Mouse (Mus musculus) regulatory T cell (primary cell): ENCODE measurements around the gene Epha4.

Experiments
- in situ Hi-C: fragments of 300-600 bp; cut with MboI, MseI; formaldehyde crosslinking; loops from one replicate; pipeline ENCODE4 v1.15.1; 2025; ENCODE audit warnings: high pct_unique_total_duplicates

The Epha4 gene

GRCm38 (mm10) chr1:77512431-77513195, 2.3 kb downstream of the Epha4 start:
- in situ Hi-C loops: loop anchor here (25.0 kb wide), 1 partner anchor 1850 kb away; no protein-coding TSS in a partner anchor

- in situ Hi-C loops: loop anchor here (25.0 kb wide), 1 partner anchor 1850 kb away; no protein-coding TSS in a partner anchor
Observed at GRCm38 (mm10) chr1:77512059-77512407, 2.9 kb downstream of the Epha4 start.

DNA sequence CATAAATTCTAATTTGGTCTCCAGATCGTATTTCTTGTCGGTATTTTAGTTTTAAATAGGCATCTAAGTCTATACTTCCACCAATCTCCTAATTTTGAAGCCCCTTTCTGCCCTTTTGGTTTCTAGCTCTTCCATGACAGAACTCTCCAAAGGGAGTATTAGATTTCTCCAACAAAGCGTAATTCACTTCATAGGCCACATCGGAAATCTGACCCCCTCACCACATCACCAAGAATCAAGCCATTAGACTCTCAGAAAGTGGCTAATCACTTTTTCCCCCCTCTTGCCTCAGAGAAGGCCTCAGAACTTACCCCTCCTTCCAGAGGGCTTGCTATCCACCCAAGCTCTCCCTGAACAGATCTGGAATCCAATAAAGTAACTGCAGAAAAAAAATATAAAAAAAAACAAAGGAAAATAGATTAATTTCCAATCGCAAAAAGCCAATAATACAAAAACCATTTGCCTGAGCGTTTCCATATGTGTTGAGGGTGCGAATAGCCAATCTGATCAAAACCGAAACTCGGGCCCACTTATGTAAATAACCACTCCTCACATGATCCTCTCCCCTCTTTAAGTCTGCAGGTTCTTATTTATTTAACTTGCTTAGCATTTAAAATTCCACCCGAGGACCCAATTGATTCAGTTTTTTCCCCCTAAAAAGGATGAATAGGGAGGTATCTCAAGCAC, 3.4 kb downstream of the Epha4 start:
- in situ Hi-C loops: loop anchor here (25.0 kb wide), 1 partner anchor 1849 kb away; no protein-coding TSS in a partner anchor

GRCm38 (mm10) chr1:77510623-77511022, 4.3 kb downstream of the Epha4 start:
- in situ Hi-C loops: loop anchor here (25.0 kb wide), 1 partner anchor 1848 kb away; no protein-coding TSS in a partner anchor

- in situ Hi-C loops: loop anchor here (25.0 kb wide), 1 partner anchor 1845 kb away; no protein-coding TSS in a partner anchor
Observed at GRCm38 (mm10) chr1:77506856-77507200, 8.1 kb downstream of the Epha4 start.

GRCm38 (mm10) chr1:77506038-77506855, 8.6 kb downstream of the Epha4 start:
- in situ Hi-C loops: loop anchor here (25.0 kb wide), 1 partner anchor 1844 kb away; no protein-coding TSS in a partner anchor

GRCm38 (mm10) chr1:77505263-77505662, 9.6 kb downstream of the Epha4 start:
- in situ Hi-C loops: loop anchor here (25.0 kb wide), 1 partner anchor 1843 kb away; no protein-coding TSS in a partner anchor

DNA sequence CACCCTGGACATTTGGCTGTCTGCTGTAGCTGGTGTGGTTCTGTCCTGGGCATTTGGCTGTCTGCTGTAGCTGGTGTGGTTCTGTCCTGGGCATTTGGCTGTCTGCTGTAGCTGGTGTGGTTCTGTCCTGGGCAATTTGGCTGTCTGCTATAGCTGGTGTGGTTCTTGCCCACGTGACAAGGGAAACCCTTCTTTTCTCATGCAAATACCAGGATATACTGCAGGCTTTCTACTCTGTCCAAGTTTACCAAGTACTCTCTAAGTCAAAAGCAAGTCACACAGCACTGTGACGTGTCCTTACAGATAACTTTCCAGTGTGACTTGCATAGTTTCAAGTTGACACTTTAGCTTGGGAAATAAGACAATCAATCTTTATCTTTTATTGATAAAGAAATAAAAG, 10.1 kb downstream of the Epha4 start:
- in situ Hi-C loops: loop anchor here (25.0 kb wide), 1 partner anchor 1843 kb away; no protein-coding TSS in a partner anchor

DNA sequence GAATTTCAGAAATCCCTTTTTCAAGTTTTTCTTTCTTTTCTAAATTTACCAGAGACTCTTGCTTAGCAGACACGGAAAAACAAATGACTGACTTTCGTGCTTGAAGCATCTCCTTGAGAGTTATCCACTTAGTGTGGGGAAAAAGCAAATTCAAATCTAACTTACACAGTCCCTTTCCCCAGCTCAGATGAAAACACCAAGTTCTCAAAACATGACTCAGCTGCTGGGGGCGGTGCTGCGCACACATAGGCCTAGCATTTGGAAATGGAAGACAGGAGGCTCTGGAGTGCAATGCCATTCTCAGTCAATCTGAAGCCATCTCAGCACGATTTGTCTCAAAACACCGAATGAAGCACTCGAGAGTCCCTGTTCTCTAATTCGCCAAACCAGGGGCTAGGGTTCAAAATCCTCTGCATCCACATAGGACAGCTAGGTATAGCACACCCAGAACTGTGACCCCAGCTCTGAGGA, 11.1 kb downstream of the Epha4 start:
- in situ Hi-C loops: loop anchor here (25.0 kb wide), 1 partner anchor 1841 kb away; no protein-coding TSS in a partner anchor

DNA sequence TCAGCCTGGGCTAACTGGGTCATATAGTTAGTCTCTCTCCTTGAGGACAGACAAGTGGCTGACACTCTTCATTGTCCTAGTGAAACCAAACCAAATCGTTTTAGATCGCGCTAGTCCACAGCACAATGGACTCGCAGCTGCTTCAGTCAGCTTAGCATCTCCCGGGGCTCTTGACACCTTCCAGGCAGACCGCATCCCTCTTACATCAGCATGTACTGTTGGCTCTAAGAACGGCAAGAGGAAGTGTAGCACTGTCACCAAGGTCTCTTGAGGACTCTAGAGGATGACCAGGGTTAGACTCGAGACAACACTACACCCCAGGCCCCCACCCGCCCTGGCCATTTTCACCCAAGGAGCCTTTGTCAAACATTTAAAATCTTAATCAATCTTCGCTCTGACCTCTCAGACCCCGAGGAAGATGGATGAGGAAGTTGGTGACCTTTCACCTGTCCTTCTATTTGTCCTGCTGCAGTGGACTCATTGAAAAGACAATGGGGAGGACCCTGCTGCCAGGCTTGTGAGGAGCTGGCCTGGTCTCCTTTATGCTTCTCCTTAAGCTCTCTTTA, 12.3 kb downstream of the Epha4 start:
- in situ Hi-C loops: loop anchor here (25.0 kb wide), 1 partner anchor 1840 kb away; no protein-coding TSS in a partner anchor

GRCm38 (mm10) chr1:77501363-77501933, 13.4 kb downstream of the Epha4 start:
- in situ Hi-C loops: loop anchor here (25.0 kb wide), 1 partner anchor 1839 kb away; no protein-coding TSS in a partner anchor

GRCm38 (mm10) chr1:77497506-77497905, 17.4 kb downstream of the Epha4 start:
- in situ Hi-C loops: no loop called here

DNA sequence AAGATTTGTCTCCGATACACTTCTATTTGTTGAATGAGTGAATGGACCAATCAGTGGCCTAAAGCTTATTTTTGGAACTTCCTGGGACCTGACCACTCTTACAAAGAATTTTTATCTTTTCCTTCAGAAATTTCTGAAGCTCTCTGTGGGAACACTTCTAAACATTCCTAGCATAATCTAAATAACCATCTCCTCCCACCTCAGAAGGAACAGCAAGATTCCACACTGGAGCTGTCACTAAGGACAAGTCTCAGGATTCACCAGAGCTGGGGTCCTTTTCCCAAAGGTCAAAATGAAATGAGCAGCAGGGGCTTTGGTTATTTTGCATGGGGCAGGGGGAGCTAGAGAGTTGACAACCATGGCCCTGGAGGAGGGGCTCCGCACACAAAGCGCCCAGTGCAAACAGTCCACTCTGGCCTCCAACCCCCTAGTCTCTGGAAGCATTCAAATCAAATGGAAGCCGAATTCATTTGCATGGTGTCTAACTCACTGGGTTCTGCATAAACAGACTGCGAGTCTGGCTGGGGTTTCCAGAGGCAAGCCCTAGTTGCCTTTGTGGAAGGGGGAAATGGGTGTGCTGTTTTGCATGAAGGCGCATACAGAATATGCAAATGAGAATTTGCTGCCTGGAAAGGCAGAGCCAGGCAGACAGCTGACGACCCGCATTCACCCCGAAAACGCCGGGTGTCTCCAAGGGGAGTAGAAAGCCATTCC, 18.3 kb downstream of the Epha4 start:
- in situ Hi-C loops: no loop called here

- in situ Hi-C loops: no loop called here
Observed at GRCm38 (mm10) chr1:77495790-77496158, 19.1 kb downstream of the Epha4 start.

GRCm38 (mm10) chr1:77495030-77495789, 19.7 kb downstream of the Epha4 start:
- in situ Hi-C loops: no loop called here

DNA sequence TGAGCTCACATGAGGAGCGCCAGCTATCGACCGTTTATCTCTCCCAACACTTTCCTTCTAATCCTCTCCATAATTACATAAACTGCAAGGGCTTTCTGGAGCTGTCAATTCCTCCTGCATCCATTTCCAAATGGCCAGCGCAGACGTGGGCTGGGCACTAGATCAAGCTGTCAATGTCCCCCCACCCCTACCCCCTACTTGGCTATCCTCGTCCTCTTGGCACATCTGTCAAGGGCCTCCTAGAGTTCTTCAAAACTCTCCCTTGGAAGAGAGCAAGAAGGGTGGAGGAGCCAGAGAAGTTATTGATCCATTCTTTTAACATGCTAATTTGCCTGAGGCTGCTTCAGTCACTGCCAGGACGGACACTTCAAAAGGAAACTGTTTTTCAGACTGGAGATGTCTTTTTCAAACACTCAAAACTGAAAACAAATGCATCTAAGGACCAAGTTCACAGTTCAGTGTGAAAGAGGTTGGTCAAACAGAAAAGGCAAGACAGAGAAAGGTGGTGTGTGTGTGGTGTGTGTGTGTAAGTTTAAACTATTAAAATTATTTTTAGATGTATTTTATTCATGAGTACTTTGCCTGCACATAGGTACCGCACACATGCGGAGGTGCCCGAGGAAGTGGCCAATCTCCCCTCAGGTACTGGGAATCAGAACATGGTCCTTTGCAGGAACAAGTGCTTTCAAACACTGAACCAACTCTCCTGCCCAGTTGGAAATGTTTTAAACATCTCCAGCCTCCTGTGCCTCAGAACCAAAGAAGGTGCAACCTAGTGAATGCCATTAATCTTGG, 20.9 kb downstream of the Epha4 start:
- in situ Hi-C loops: no loop called here

- in situ Hi-C loops: no loop called here
Observed at GRCm38 (mm10) chr1:77490166-77490565, 24.7 kb downstream of the Epha4 start.

GRCm38 (mm10) chr1:77489387-77489786, 25.5 kb downstream of the Epha4 start:
- in situ Hi-C loops: no loop called here
